Mouse (Mus musculus): ENCODE data around the gene Klhl3.

- TF ChIP-seq CTCF (IDR thresholded peaks at IDR 0.05) (peak; percentile 52), EP300 (IDR thresholded peaks at IDR 0.05) (no peak)
Observed at GRCm38 (mm10) chr13:58034985-58035384, 78.4 kb downstream of the Klhl3 start.
